Mouse (Mus musculus): ENCODE measurements at regions not wholly inside any gene's neighbourhood (a gene's known extent, or its start where the extent isn't known, plus 50 kb on each side); places are given as distances from the start of the nearest gene placed in this dataset.

GRCm38 (mm10) chr5:85586727-85587126, 478.7 kb downstream of the Cenpc1 start:
- TF ChIP-seq GATA1 (IDR thresholded peaks at IDR 0.05; ENCODE audit: borderline replicate concordance, low read length), result no peak
- no peak for TF ChIP-seq FLI1 (IDR thresholded peaks at IDR 0.05; ENCODE audit: low read length)

All from megakaryocyte, embryonic 14.5 days (primary cell).